Mouse (Mus musculus) CH12.LX (cell line): ENCODE results near the gene Smc5. TPM values are rescaled to one million over a fixed set of nuclear protein-coding genes. Genes with fewer than 3 reads are reported as not detected.
A peak's percentile ranks its signal among the peaks of the same experiment; 100 is the strongest.

Source experiments
- DNase-seq: peaks from one replicate; pipeline ENCODE4 v3.0.0-alpha.2; 2013; ENCODE audit errors: extremely low read depth
- H3K27ac ChIP-seq: 2 replicates; pipeline ENCODE4 v1.5.1; 2012; ENCODE audit warnings: low read depth, mild to moderate bottlenecking, control low read depth, moderate library complexity; ENCODE audit not compliant: insufficient read depth
- H3K27me3 ChIP-seq: replicated peaks from 2 replicates; pipeline ENCODE3; 2012; ENCODE audit warnings: inconsistent platforms
- H3K36me3 ChIP-seq, 2 experiments: replicated peaks in 1 of 2; 2 replicates each; pipeline versions ENCODE3 to v1.6.1; 2012; ENCODE audit warnings: inconsistent platforms in 1 of 2, low read length in 1 of 2, mild to moderate bottlenecking in 1 of 2, mixed read lengths in 1 of 2, moderate library complexity in 1 of 2; ENCODE audit not compliant: control insufficient read depth in 1 of 2, insufficient read depth in 1 of 2
- H3K4me1 ChIP-seq, 2 experiments: 2 replicates each; pipeline ENCODE4 v1.6.1; 2012; ENCODE audit warnings: inconsistent platforms in 1 of 2, moderate library complexity in 1 of 2; ENCODE audit not compliant: insufficient read depth in 2 of 2, control insufficient read depth in 1 of 2
- H3K4me2 ChIP-seq: 2 replicates; pipeline ENCODE4 v1.6.1; 2012; ENCODE audit warnings: low read depth, mild to moderate bottlenecking, control low read depth; ENCODE audit not compliant: poor library complexity, insufficient read depth, severe bottlenecking
- H3K4me3 ChIP-seq, 3 experiments: fragments of 150-350 bp in 1 of 3; sonication (generic) in 1 of 3; replicated peaks in 1 of 3; 2 replicates each; pipeline versions ENCODE3 to v1.5.1; 2011 to 2012; ENCODE audit warnings: low read depth in 2 of 3, low read length in 2 of 3, mild to moderate bottlenecking in 2 of 3, moderate library complexity in 2 of 3, control low read depth in 1 of 3, improper control_type of control experiment in 1 of 3, inconsistent platforms in 1 of 3, mixed read lengths in 1 of 3; ENCODE audit not compliant: poor library complexity in 1 of 3
- H3K79me2 ChIP-seq: replicated peaks from 2 replicates; pipeline ENCODE4 v1.6.1; 2012; ENCODE audit warnings: mild to moderate bottlenecking, moderate library complexity; ENCODE audit not compliant: control insufficient read depth, poor library complexity, insufficient read depth, severe bottlenecking; ENCODE audit errors: extremely low read depth
- H3K9ac ChIP-seq: 2 replicates; pipeline ENCODE4 v1.6.1; 2012; ENCODE audit warnings: low read depth, mild to moderate bottlenecking, control low read depth, moderate library complexity; ENCODE audit not compliant: insufficient read depth
- H3K9me3 ChIP-seq: replicated peaks from 2 replicates; pipeline ENCODE3; 2012; ENCODE audit warnings: low read length, inconsistent platforms, mixed read lengths
- CHD2 ChIP-seq: IDR thresholded peaks from 2 replicates; pipeline ENCODE4 v1.6.1; 2011; ENCODE audit warnings: low read length, improper control_type of control experiment
- CTCF ChIP-seq, 2 experiments: IDR thresholded peaks in 1 of 2; conservative IDR thresholded peaks in 1 of 2; 2 replicates each; pipeline ENCODE4 v1.5.1; 2011 to 2012; ENCODE audit warnings: low read depth in 2 of 2, low read length in 2 of 2, improper control_type of control experiment in 1 of 2, inconsistent platforms in 1 of 2, mild to moderate bottlenecking in 1 of 2, moderate library complexity in 1 of 2
- ELF1 ChIP-seq: IDR thresholded peaks from 2 replicates; pipeline ENCODE4 v1.6.1; 2014; ENCODE audit warnings: low read depth, mild to moderate bottlenecking, inconsistent platforms, low read length, improper control_type of control experiment
- EP300 ChIP-seq: IDR thresholded peaks from 2 replicates; pipeline ENCODE4 v1.6.1; 2011; ENCODE audit warnings: low read length, improper control_type of control experiment
- HCFC1 ChIP-seq: IDR thresholded peaks from 2 replicates; pipeline ENCODE4 v1.6.1; 2012; ENCODE audit warnings: low read depth, mild to moderate bottlenecking, inconsistent platforms, low read length, improper control_type of control experiment
- IRF4 ChIP-seq: IDR thresholded peaks from 2 replicates; pipeline ENCODE4 v1.6.1; 2014; ENCODE audit warnings: low read depth, mild to moderate bottlenecking, inconsistent platforms, low read length, improper control_type of control experiment
- JUN ChIP-seq: IDR thresholded peaks from 2 replicates; pipeline ENCODE4 v1.6.1; 2011; ENCODE audit warnings: low read depth, mild to moderate bottlenecking, low read length, improper control_type of control experiment, moderate library complexity; ENCODE audit not compliant: insufficient read depth
- KAT2A ChIP-seq: IDR thresholded peaks from 2 replicates; pipeline ENCODE4 v1.6.1; 2012; ENCODE audit warnings: low read length, improper control_type of control experiment, inconsistent platforms; ENCODE audit not compliant: insufficient replicate concordance
- MAFK ChIP-seq: IDR thresholded peaks from 2 replicates; pipeline ENCODE4 v1.6.1; 2011; ENCODE audit warnings: low read length, improper control_type of control experiment; ENCODE audit not compliant: insufficient replicate concordance
- MAX ChIP-seq: IDR thresholded peaks from 2 replicates; pipeline ENCODE4 v1.6.1; 2011; ENCODE audit warnings: low read length, improper control_type of control experiment
- MAZ ChIP-seq: IDR thresholded peaks from 2 replicates; pipeline ENCODE4 v1.6.1; 2012; ENCODE audit warnings: low read depth, mild to moderate bottlenecking, inconsistent platforms, low read length, improper control_type of control experiment, moderate library complexity
- MEF2A ChIP-seq: IDR thresholded peaks from 2 replicates; pipeline ENCODE4 v1.6.1; 2014; ENCODE audit warnings: low read depth, mild to moderate bottlenecking, inconsistent platforms, low read length, improper control_type of control experiment, borderline replicate concordance
- MYC ChIP-seq: IDR thresholded peaks from 2 replicates; pipeline ENCODE4 v1.6.1; 2011; ENCODE audit warnings: low read depth, mild to moderate bottlenecking, improper control_type of control experiment, low read length
- NRF1 ChIP-seq: IDR thresholded peaks from 2 replicates; pipeline ENCODE4 v1.6.1; 2014; ENCODE audit warnings: low read depth, mild to moderate bottlenecking, inconsistent platforms, low read length, improper control_type of control experiment, moderate library complexity
- PAX5 ChIP-seq: IDR thresholded peaks from 2 replicates; pipeline ENCODE4 v1.6.1; 2012; ENCODE audit warnings: low read length, inconsistent platforms, mixed read lengths
- POLR2AphosphoS2 ChIP-seq: IDR thresholded peaks from 2 replicates; pipeline ENCODE4 v1.6.1; 2011; ENCODE audit warnings: low read depth, low read length, improper control_type of control experiment
- RAD21 ChIP-seq: IDR thresholded peaks from 2 replicates; pipeline ENCODE4 v1.6.1; 2011; ENCODE audit warnings: low read depth, mild to moderate bottlenecking, low read length, improper control_type of control experiment, moderate library complexity
- RCOR1 ChIP-seq: conservative IDR thresholded peaks from 2 replicates; pipeline ENCODE4 v1.6.1; 2012; ENCODE audit warnings: low read depth, mild to moderate bottlenecking, inconsistent platforms, low read length, improper control_type of control experiment
- SMC3 ChIP-seq: IDR thresholded peaks from 2 replicates; pipeline ENCODE4 v1.6.1; 2011; ENCODE audit warnings: low read depth, low read length, improper control_type of control experiment
- TBP ChIP-seq: conservative IDR thresholded peaks from 2 replicates; pipeline ENCODE4 v1.6.1; 2011; ENCODE audit warnings: low read depth, low read length, improper control_type of control experiment
- TCF12 ChIP-seq: IDR thresholded peaks from 2 replicates; pipeline ENCODE4 v1.6.1; 2014; ENCODE audit warnings: low read depth, mild to moderate bottlenecking, inconsistent platforms, low read length, improper control_type of control experiment
- UBTF ChIP-seq: IDR thresholded peaks from 2 replicates; pipeline ENCODE4 v1.6.1; 2012; ENCODE audit warnings: low read depth, mild to moderate bottlenecking, inconsistent platforms, low read length, improper control_type of control experiment, moderate library complexity
- USF2 ChIP-seq: conservative IDR thresholded peaks from 2 replicates; pipeline ENCODE4 v1.6.1; 2011; ENCODE audit warnings: low read depth, low read length, improper control_type of control experiment
- dilution Hi-C: fragments of 300-500 bp; cut with MboI; formaldehyde crosslinking; loops from 2 replicates; pipeline ENCODE4 v1.14.3; 2020; ENCODE audit warnings: low sequenced_read_pairs; ENCODE audit not compliant: extremely low pct_unique_long_range_greater_than_20kb, extremely low pct_ligation_motif_present
- in situ Hi-C: fragments of 300-500 bp; cut with MboI; formaldehyde crosslinking; loops from 3 replicates; pipeline ENCODE4 v1.14.3; 2019; ENCODE audit warnings: low sequenced_read_pairs, low pct_ligation_motif_present, low pct_unique_long_range_greater_than_20kb, mixed read lengths
- polyA plus RNA-seq: library from polyadenylated mRNA; unstranded; fragments of >175 nt; gene quantifications from 2 replicates; pipeline ENCODE4 v1.2.1, GENCODE M21; 2012; ENCODE audit warnings: low read depth; ENCODE audit not compliant: insufficient read length
- total RNA-seq, 2 experiments: library from RNA; depleted of rRNA; stranded (reverse); fragments of 300-350 nt in 1 of 2; fragments of >200 nt in 1 of 2; gene quantifications; 2 replicates each; pipeline ENCODE4 v1.2.3; 2012 to 2014

Smc5 gene
- total and polyA plus RNA-seq, 3 experiments = 22.8 to 43.4 (median 34.5) TPM

GRCm38 (mm10) chr19:23225065-23225464, 48.6 kb downstream of the Smc5 start:
- Histone ChIP-seq H3K9ac (no peak overlapping the region), H3K27ac (no peak overlapping the region), H3K9me3 (no peaks in the 10 kb centered on the region), H3K79me2 (no peaks in the 10 kb centered on the region), H3K4me3 (no peak overlapping the region), H3K27me3 (no peaks in the 10 kb centered on the region), H3K4me1 (no peaks in the 10 kb centered on the region), H3K4me2 (no peak overlapping the region), H3K36me3 (peaks cover 17 to 57% of the 10 kb centered on the region in 2 experiments)
- dilution Hi-C loops = no loop called here
- DNase-seq = peak; percentile 27
- TF ChIP-seq MAX = no peak
- no peak for TF ChIP-seq MAZ
- TF ChIP-seq RAD21 = peak; percentile 49
- peak; percentile 49 for TF ChIP-seq SMC3
- TF ChIP-seq TCF12 = no peak
- TF ChIP-seq KAT2A = no peak
- TF ChIP-seq RCOR1 = no peak
- no peak for TF ChIP-seq TBP
- TF ChIP-seq EP300 = no peak
- no peak for TF ChIP-seq MAFK
- no peak for TF ChIP-seq MYC
- TF ChIP-seq POLR2AphosphoS2 = no peak
- TF ChIP-seq UBTF = no peak
- no peak for TF ChIP-seq JUN
- no peak for TF ChIP-seq HCFC1
- TF ChIP-seq ELF1 = no peak
- peak in 1 of 2 experiments; percentile 54; a peak in 2 of 4 replicates for TF ChIP-seq CTCF (conservative IDR thresholded peaks at IDR 0.05 in 1 of 2, IDR thresholded peaks at IDR 0.05 in 1 of 2; ENCODE audit: low read depth in 2 of 2, low read length in 2 of 2)
- TF ChIP-seq NRF1 = no peak
- no peak for TF ChIP-seq CHD2
- in situ Hi-C loops = no loop called here

GRCm38 (mm10) chr19:23214326-23214725, 59.4 kb downstream of the Smc5 start:
- H3K9ac ChIP-seq = no peak overlapping the region

More at GRCm38 (mm10) chr19:23214326-23214725, 59.4 kb downstream of the Smc5 start:
- no peak for TF ChIP-seq MAX
- TF ChIP-seq TBP = no peak
- TF ChIP-seq PAX5 = no peak
- no peak for TF ChIP-seq NRF1
- no peak for TF ChIP-seq CHD2
- TF ChIP-seq RCOR1 = no peak
- TF ChIP-seq CTCF (conservative IDR thresholded peaks at IDR 0.05 in 1 of 2, IDR thresholded peaks at IDR 0.05 in 1 of 2; ENCODE audit: low read depth in 2 of 2, low read length in 2 of 2) = no peak
- no peak for TF ChIP-seq IRF4
- TF ChIP-seq KAT2A = no peak
- TF ChIP-seq MEF2A = no peak
- no peak for TF ChIP-seq USF2
- no peaks in the 10 kb centered on the region for H3K9me3 ChIP-seq
- H3K36me3 ChIP-seq = peaks cover 24 to 74% of the 10 kb centered on the region in 2 experiments
- in situ Hi-C loops = no loop called here
- no peaks in the 10 kb centered on the region for H3K4me1 ChIP-seq
- DNase-seq = no peak
- no peak overlapping the region for H3K4me3 ChIP-seq
- H3K27ac ChIP-seq = no peak overlapping the region
- H3K4me2 ChIP-seq = no peak overlapping the region
- no peaks in the 10 kb centered on the region for H3K27me3 ChIP-seq
- dilution Hi-C loops = no loop called here
- 0 out of 2 replicates have a peak, but pooled peaks cover 2% of the 10 kb centered on the region for H3K79me2 ChIP-seq
